Mouse (Mus musculus) hindbrain, embryonic 11.5 days (tissue): ENCODE results near the gene Pdzd2. TPM values are rescaled to one million over a fixed set of nuclear protein-coding genes. Genes with fewer than 3 reads are reported as not detected.

Experiments
- ATAC-seq: fragments of 200-750 bp; cut with Nextera tagmentation; 2 replicates; pipeline ENCODE4 v1.8.0; 2017; ENCODE audit warnings: mild to moderate bottlenecking, moderate TSS enrichment, moderate library complexity; ENCODE audit not compliant: low FRiP score
- DNase-seq: peaks from one replicate; pipeline ENCODE4 v3.0.0-alpha.2; 2015; ENCODE audit warnings: low spot score
- H3K27ac ChIP-seq: fragments of 300-500 bp; sonication (generic); 2 replicates; pipeline ENCODE4 v1.5.1; 2014; ENCODE audit warnings: mild to moderate bottlenecking, low read depth, low read length
- H3K27me3 ChIP-seq: fragments of 300-500 bp; sonication (generic); 2 replicates; pipeline ENCODE4 v1.6.1; 2014; ENCODE audit warnings: mild to moderate bottlenecking, low read length, moderate library complexity, mixed read lengths; ENCODE audit not compliant: control insufficient read depth, insufficient read depth
- H3K36me3 ChIP-seq: fragments of 300-500 bp; sonication (generic); 2 replicates; pipeline ENCODE4 v1.6.1; 2014; ENCODE audit warnings: mild to moderate bottlenecking, low read length, moderate library complexity, mixed read lengths; ENCODE audit not compliant: control insufficient read depth, insufficient read depth
- H3K4me1 ChIP-seq: fragments of 300-500 bp; sonication (generic); replicated peaks from 2 replicates; pipeline ENCODE4 v1.6.1; 2014; ENCODE audit warnings: low read length, mixed read lengths; ENCODE audit not compliant: control insufficient read depth, insufficient read depth
- H3K4me2 ChIP-seq: fragments of 300-500 bp; sonication (generic); replicated peaks from 2 replicates; pipeline ENCODE4 v1.6.1; 2014; ENCODE audit warnings: mild to moderate bottlenecking, low read depth, low read length
- H3K4me3 ChIP-seq: fragments of 300-500 bp; sonication (generic); 2 replicates; pipeline ENCODE4 v1.5.1; 2014; ENCODE audit warnings: low read depth, low read length
- H3K9ac ChIP-seq: fragments of 300-500 bp; sonication (generic); 2 replicates; pipeline ENCODE4 v1.6.1; 2014; ENCODE audit warnings: low read depth, low read length
- H3K9me3 ChIP-seq: fragments of 300-500 bp; sonication (generic); 2 replicates; pipeline ENCODE4 v1.6.1; 2016; ENCODE audit warnings: low read length; ENCODE audit not compliant: control insufficient read depth
- WGBS: fragments of 180-500 bp; shearing (Covaris S2); extraction: QIAGEN DNeasy Blood & Tissue Kit; methylation state at CpG from one replicate; pipeline ENCODE4 v1.1.7; 2014; 5-methylcytosine and 5-hydroxymethylcytosine counted together
- polyA plus RNA-seq: library from polyadenylated mRNA; unstranded; fragments of >200 nt; fragmentation: Nextera tagmentation; extraction: Ambion mirVana; gene quantifications from 2 replicates; pipeline ENCODE4 v1.2.1, GENCODE M21; 2014

Pdzd2 gene
- polyA plus RNA-seq, 1 experiment from 2014 or later, result 5.5 TPM

DNA sequence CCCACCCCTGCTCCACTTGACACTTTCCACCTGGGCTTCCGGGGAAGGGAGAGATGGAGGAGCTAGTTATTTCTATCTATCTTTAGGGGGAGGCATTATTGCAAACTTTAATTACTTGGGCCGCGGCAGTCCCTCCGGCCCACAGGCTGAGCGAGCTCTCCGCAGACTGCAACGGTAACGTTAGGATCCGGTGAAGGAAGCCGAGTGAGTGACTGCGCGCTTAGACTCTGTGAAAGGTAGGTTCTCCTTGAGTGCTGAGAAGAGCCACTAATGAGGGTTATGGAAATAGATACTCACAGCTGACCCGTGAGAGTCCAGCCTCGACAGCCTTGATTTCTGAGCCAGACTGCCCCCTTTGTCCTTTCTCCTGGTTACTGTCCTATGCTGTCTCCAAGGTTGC lies 20.9 kb downstream of the Pdzd2 start:
- ATAC-seq (no peak), DNase-seq (no peak)
- WGBS, result 77% methylated on average over 14 of the region's 14 CpGs
- no peaks in the 10 kb centered on the region for H3K36me3 ChIP-seq
- H3K4me3 ChIP-seq, result no peak overlapping the region
- H3K27ac ChIP-seq, result no peak overlapping the region
- H3K4me1 ChIP-seq, result no peaks in the 10 kb centered on the region
- no peak overlapping the region for H3K4me2 ChIP-seq
- no peaks in the 10 kb centered on the region for H3K9me3 ChIP-seq
- no peak overlapping the region for H3K9ac ChIP-seq
- no peaks in the 10 kb centered on the region for H3K27me3 ChIP-seq

DNA sequence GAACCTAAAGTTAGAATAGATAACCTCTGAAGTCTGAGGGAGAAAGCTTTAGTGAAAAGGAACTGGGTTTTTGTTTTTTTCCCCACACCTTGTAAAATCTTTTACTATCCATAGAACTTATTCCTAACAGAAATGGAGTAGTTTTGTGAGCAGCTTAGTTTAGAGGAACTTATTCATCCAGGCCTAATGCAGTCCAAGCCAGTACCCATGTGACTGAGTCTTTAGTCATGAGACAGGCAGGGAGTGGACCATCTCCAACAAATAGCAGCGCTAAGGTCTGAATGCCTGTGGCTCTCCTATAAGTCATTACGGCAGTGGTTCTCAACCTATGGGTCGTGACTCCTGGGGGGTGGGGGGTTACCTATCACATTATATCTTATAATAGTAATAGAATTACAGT lies 22.3 kb downstream of the Pdzd2 start:
- Histone ChIP-seq H3K4me1 (no peaks in the 10 kb centered on the region), H3K27ac (no peak overlapping the region), H3K9ac (no peak overlapping the region), H3K9me3 (no peaks in the 10 kb centered on the region), H3K4me3 (no peak overlapping the region), H3K36me3 (no peaks in the 10 kb centered on the region), H3K27me3 (no peaks in the 10 kb centered on the region), H3K4me2 (no peak overlapping the region)
- DNase-seq, result no peak
- 88% methylated on average over 3 of the region's 3 CpGs for WGBS
- ATAC-seq, result no peak

DNA sequence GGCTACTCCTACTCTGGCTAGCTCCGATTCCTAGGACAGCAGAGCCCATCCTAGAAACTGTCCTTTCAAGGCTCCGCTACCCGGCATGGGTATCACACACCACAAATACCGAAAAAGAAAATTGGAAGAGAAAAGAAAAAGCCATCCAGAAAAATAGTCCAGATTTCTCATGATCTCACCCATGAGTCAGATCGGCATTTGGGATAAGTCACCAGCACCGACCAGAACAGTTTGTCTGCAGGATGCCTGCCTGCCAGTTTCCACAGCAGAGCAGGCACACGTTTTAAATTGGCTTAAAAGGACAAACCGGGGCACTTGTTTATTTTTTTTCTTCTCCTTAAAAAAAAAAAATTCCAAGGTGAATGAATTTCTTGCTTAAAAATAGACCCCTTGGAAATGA lies 22.8 kb downstream of the Pdzd2 start:
- no peaks in the 10 kb centered on the region for H3K36me3 ChIP-seq
- ATAC-seq, result no peak
- 84% methylated on average over 8 of the region's 8 CpGs for WGBS
- H3K9ac ChIP-seq, result no peak overlapping the region
- H3K27me3 ChIP-seq, result no peaks in the 10 kb centered on the region
- H3K4me2 ChIP-seq, result no peak overlapping the region
- H3K4me1 ChIP-seq, result no peaks in the 10 kb centered on the region
- no peaks in the 10 kb centered on the region for H3K9me3 ChIP-seq
- no peak overlapping the region for H3K4me3 ChIP-seq
- no peak for DNase-seq
- H3K27ac ChIP-seq, result no peak overlapping the region

- H3K4me2 ChIP-seq, result no peak overlapping the region
- no peaks in the 10 kb centered on the region for H3K36me3 ChIP-seq
- H3K27me3 ChIP-seq, result no peaks in the 10 kb centered on the region
- no peak overlapping the region for H3K27ac ChIP-seq
- WGBS, result 95% methylated on average over 2 of the region's 2 CpGs
- H3K9ac ChIP-seq, result no peak overlapping the region
- H3K4me1 ChIP-seq, result no peaks in the 10 kb centered on the region
- H3K4me3 ChIP-seq, result no peak overlapping the region
- no peak for ATAC-seq
- DNase-seq, result no peak
- H3K9me3 ChIP-seq, result no peaks in the 10 kb centered on the region
Observed at GRCm38 (mm10) chr15:12714322-12714721, 25.4 kb downstream of the Pdzd2 start.

DNA sequence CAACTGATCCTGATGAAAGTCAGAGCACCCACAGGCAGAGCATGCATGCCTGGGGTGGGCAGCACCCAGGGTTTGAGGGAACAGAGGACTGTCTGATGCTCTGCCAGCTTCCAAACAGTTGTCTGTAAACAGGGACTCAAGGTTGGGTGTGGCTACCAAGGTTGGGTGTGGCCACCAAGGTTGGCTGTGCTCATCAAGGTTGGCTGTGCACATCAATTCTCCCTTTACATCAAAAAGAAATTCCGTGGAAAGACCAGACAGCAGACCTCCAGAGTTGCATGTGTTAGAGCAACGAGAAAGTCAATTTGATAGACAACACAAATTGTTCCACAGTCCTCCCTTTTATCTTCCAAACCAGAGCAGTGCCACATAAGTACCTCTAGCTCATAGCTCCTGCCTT lies 26.5 kb downstream of the Pdzd2 start:
- no peaks in the 10 kb centered on the region for H3K4me1 ChIP-seq
- H3K4me3 ChIP-seq, result no peak overlapping the region
- H3K27me3 ChIP-seq, result no peaks in the 10 kb centered on the region
- no peaks in the 10 kb centered on the region for H3K9me3 ChIP-seq
- no peak for ATAC-seq
- 80% methylated on average over 2 of the region's 2 CpGs for WGBS
- no peak overlapping the region for H3K9ac ChIP-seq
- DNase-seq, result no peak
- H3K4me2 ChIP-seq, result no peak overlapping the region
- no peak overlapping the region for H3K27ac ChIP-seq
- H3K36me3 ChIP-seq, result no peaks in the 10 kb centered on the region

- H3K4me3 ChIP-seq, result no peak overlapping the region
- no peaks in the 10 kb centered on the region for H3K36me3 ChIP-seq
- H3K4me1 ChIP-seq, result no peaks in the 10 kb centered on the region
- no peak overlapping the region for H3K9ac ChIP-seq
- H3K27ac ChIP-seq, result no peak overlapping the region
- 90% methylated on average over 3 of the region's 3 CpGs for WGBS
- H3K9me3 ChIP-seq, result no peaks in the 10 kb centered on the region
- H3K4me2 ChIP-seq, result no peak overlapping the region
- no peaks in the 10 kb centered on the region for H3K27me3 ChIP-seq
- ATAC-seq (no peak), DNase-seq (no peak)
Observed at GRCm38 (mm10) chr15:12710036-12710435, 29.7 kb downstream of the Pdzd2 start.

DNA sequence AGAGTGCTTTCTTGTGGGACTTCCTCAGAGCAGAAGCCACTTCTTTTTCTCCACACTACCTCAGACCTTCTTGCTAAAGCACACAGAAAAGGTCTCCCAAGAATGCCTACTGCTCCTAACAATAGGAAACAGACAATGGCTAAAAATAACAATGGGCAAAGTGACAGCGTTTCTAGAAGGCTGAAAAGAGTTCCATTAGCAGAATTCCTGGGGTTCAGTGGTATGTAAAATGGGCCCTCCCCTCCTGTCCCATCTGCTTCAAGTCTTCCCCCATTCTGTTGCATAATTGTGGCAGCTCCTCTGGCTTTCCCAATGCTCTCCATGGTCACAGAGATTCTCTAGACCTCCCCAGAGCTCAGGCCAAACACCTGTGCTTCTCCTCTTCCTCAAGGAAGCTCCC lies 31.4 kb downstream of the Pdzd2 start:
- H3K4me3 ChIP-seq, result no peak overlapping the region
- H3K27me3 ChIP-seq, result no peaks in the 10 kb centered on the region
- ATAC-seq (no peak), DNase-seq (no peak)
- H3K9me3 ChIP-seq, result no peaks in the 10 kb centered on the region
- WGBS, result 4% methylated on average over 1 of the region's 1 CpGs
- no peak overlapping the region for H3K27ac ChIP-seq
- no peak overlapping the region for H3K9ac ChIP-seq
- no peaks in the 10 kb centered on the region for H3K4me1 ChIP-seq
- no peaks in the 10 kb centered on the region for H3K36me3 ChIP-seq
- H3K4me2 ChIP-seq, result no peak overlapping the region

- Histone ChIP-seq H3K4me1 (no peaks in the 10 kb centered on the region), H3K4me3 (no peak overlapping the region), H3K9me3 (no peaks in the 10 kb centered on the region), H3K36me3 (no peaks in the 10 kb centered on the region), H3K27ac (no peak overlapping the region), H3K4me2 (no peak overlapping the region), H3K9ac (no peak overlapping the region), H3K27me3 (no peaks in the 10 kb centered on the region)
- 71% methylated on average over 3 of the region's 3 CpGs for WGBS
- ATAC-seq (no peak), DNase-seq (no peak)
Observed at GRCm38 (mm10) chr15:12706902-12707301, 32.8 kb downstream of the Pdzd2 start.

DNA sequence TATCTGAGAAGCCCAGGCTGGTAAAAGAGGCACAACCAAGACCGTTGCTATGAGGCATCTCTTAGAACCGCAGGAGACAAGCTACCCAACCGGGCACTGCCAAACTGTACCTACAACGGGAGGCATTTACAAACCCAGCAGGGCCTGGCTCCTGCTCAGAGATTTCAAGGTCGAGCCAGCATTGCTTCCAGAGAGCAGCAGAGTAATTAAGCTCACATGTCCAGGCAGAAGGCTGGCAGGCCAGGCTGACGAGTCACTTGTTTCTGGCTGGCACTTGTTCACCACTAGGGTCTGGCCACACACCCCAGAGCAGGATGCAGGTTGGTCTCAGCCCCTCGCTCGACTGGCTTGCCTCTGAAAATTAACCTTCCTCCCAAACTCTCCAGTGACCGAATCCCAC lies 39.4 kb downstream of the Pdzd2 start:
- no peak overlapping the region for H3K4me3 ChIP-seq
- no peak overlapping the region for H3K9ac ChIP-seq
- 53% methylated on average over 9 of the region's 9 CpGs for WGBS
- no peaks in the 10 kb centered on the region for H3K9me3 ChIP-seq
- no peaks in the 10 kb centered on the region for H3K36me3 ChIP-seq
- no peak for ATAC-seq
- no peak overlapping the region for H3K4me2 ChIP-seq
- H3K27me3 ChIP-seq, result no peaks in the 10 kb centered on the region
- H3K4me1 ChIP-seq, result no peaks in the 10 kb centered on the region
- no peak for DNase-seq
- H3K27ac ChIP-seq, result no peak overlapping the region
